Mouse (Mus musculus): Measurements from ENCODE around the gene Gimap8. TPM values are rescaled to one million over a fixed set of nuclear protein-coding genes. Genes with fewer than 3 reads are reported as not detected.

The Gimap8 gene
- total and polyA plus RNA-seq, 3 experiments = not detected

GRCm38 (mm10) chr6:48697555-48697930 is 50.5 kb downstream of the Gimap8 start:
- Histone ChIP-seq H3K4me3 (ENCODE audit: control insufficient read depth in 1 of 2, insufficient read depth in 1 of 2, low read depth in 2 of 2, low read length in 2 of 2) (no peak overlapping the region), H3K9ac (ENCODE audit: control insufficient read depth, low read depth, low read length, poor library complexity, severe bottlenecking) (no peak overlapping the region), H3K36me3 (ENCODE audit: control insufficient read depth in 1 of 2, insufficient read depth in 2 of 2, low read length in 2 of 2) (no peaks in the 10 kb centered on the region), H3K4me1 (ENCODE audit: control insufficient read depth in 1 of 2, insufficient read depth in 2 of 2, low read length in 2 of 2) (no peaks in the 10 kb centered on the region), H3K79me2 (ENCODE audit: control insufficient read depth, insufficient read depth, low read length, poor library complexity) (no peaks in the 10 kb centered on the region), H3K27ac (ENCODE audit: control insufficient read depth, low read depth, low read length) (no peak overlapping the region), H3K9me3 (replicated peaks; ENCODE audit: insufficient read depth, low read length) (no peaks in the 10 kb centered on the region), H3K27me3 (ENCODE audit: control insufficient read depth in 1 of 2, insufficient read depth in 2 of 2, low read length in 2 of 2) (no peaks in the 10 kb centered on the region)
- TF ChIP-seq CHD2 (IDR thresholded peaks at IDR 0.05; ENCODE audit: low read length) = no peak
- no peak for TF ChIP-seq MAFK (IDR thresholded peaks at IDR 0.05; ENCODE audit: borderline replicate concordance, low read depth, low read length)
- TF ChIP-seq NRF1 (IDR thresholded peaks at IDR 0.05; ENCODE audit: insufficient read depth, low read depth, low read length, poor library complexity, severe bottlenecking) = no peak
- TF ChIP-seq USF1 (IDR thresholded peaks at IDR 0.05; ENCODE audit: low read depth, low read length) = no peak
- no peak for TF ChIP-seq EP300 (IDR thresholded peaks at IDR 0.05; ENCODE audit: low read depth in 1 of 2, low read length in 2 of 2)
- no peak for TF ChIP-seq ZMIZ1 (IDR thresholded peaks at IDR 0.05; ENCODE audit: low read depth, low read length)
- TF ChIP-seq TAL1 (IDR thresholded peaks at IDR 0.05; ENCODE audit: low read length) = no peak
- TF ChIP-seq SIN3A (IDR thresholded peaks at IDR 0.05; ENCODE audit: low read length) = no peak
- DNase-seq (ENCODE audit: low read depth, low spot score) = no peak

- no peak for DNase-seq (ENCODE audit: low read depth, low spot score)
- TF ChIP-seq MXI1 (IDR thresholded peaks at IDR 0.05; ENCODE audit: low read depth, low read length) = no peak
- TF ChIP-seq ZNF384 (IDR thresholded peaks at IDR 0.05; ENCODE audit: low read depth, low read length) = no peak
- TF ChIP-seq ZMIZ1 (IDR thresholded peaks at IDR 0.05; ENCODE audit: low read depth, low read length) = no peak
- TF ChIP-seq E2F4 (IDR thresholded peaks at IDR 0.05; ENCODE audit: borderline replicate concordance, low read depth, low read length) = no peak
- TF ChIP-seq MAZ (IDR thresholded peaks at IDR 0.05; ENCODE audit: low read depth, low read length) = no peak
- no peak for TF ChIP-seq MYB (IDR thresholded peaks at IDR 0.05; ENCODE audit: low read depth, low read length)
- no peak for TF ChIP-seq ELF1 (IDR thresholded peaks at IDR 0.05; ENCODE audit: low read depth, low read length)
- H3K9me3 ChIP-seq (replicated peaks; ENCODE audit: insufficient read depth, low read length) = no peaks in the 10 kb centered on the region
- H3K27ac ChIP-seq (ENCODE audit: control insufficient read depth, low read depth, low read length) = no peak overlapping the region
- H3K79me2 ChIP-seq (ENCODE audit: control insufficient read depth, insufficient read depth, low read length, poor library complexity) = no peaks in the 10 kb centered on the region
- H3K4me3 ChIP-seq (ENCODE audit: control insufficient read depth in 1 of 2, insufficient read depth in 1 of 2, low read depth in 2 of 2, low read length in 2 of 2) = no peak overlapping the region
- H3K4me1 ChIP-seq (ENCODE audit: control insufficient read depth in 1 of 2, insufficient read depth in 2 of 2, low read length in 2 of 2) = no peaks in the 10 kb centered on the region
- H3K27me3 ChIP-seq (ENCODE audit: control insufficient read depth in 1 of 2, insufficient read depth in 2 of 2, low read length in 2 of 2) = no peaks in the 10 kb centered on the region
- H3K36me3 ChIP-seq (ENCODE audit: control insufficient read depth in 1 of 2, insufficient read depth in 2 of 2, low read length in 2 of 2) = no peaks in the 10 kb centered on the region
- H3K9ac ChIP-seq (ENCODE audit: control insufficient read depth, low read depth, low read length, poor library complexity, severe bottlenecking) = no peak overlapping the region
These were observed 51.2 kb downstream of the Gimap8 start for GRCm38 (mm10) chr6:48698066-48698856.

- Histone ChIP-seq H3K36me3 (ENCODE audit: control insufficient read depth in 1 of 2, insufficient read depth in 2 of 2, low read length in 2 of 2) (no peaks in the 10 kb centered on the region), H3K4me3 (ENCODE audit: control insufficient read depth in 1 of 2, insufficient read depth in 1 of 2, low read depth in 2 of 2, low read length in 2 of 2) (no peak overlapping the region), H3K9me3 (replicated peaks; ENCODE audit: insufficient read depth, low read length) (no peaks in the 10 kb centered on the region), H3K27ac (ENCODE audit: control insufficient read depth, low read depth, low read length) (no peak overlapping the region), H3K27me3 (ENCODE audit: control insufficient read depth in 1 of 2, insufficient read depth in 2 of 2, low read length in 2 of 2) (no peaks in the 10 kb centered on the region), H3K9ac (ENCODE audit: control insufficient read depth, low read depth, low read length, poor library complexity, severe bottlenecking) (no peak overlapping the region), H3K4me1 (ENCODE audit: control insufficient read depth in 1 of 2, insufficient read depth in 2 of 2, low read length in 2 of 2) (no peaks in the 10 kb centered on the region), H3K79me2 (ENCODE audit: control insufficient read depth, insufficient read depth, low read length, poor library complexity) (no peaks in the 10 kb centered on the region)
- no peak for DNase-seq (ENCODE audit: low read depth, low spot score)
- TF ChIP-seq USF1 (IDR thresholded peaks at IDR 0.05; ENCODE audit: low read depth, low read length) (no peak), NRF1 (IDR thresholded peaks at IDR 0.05; ENCODE audit: insufficient read depth, low read depth, low read length, poor library complexity, severe bottlenecking) (no peak), CTCF (IDR thresholded peaks at IDR 0.05 in 2 of 3, conservative IDR thresholded peaks at IDR 0.05 in 1 of 3; ENCODE audit: control insufficient read depth in 1 of 3, insufficient read depth in 1 of 3, low read depth in 2 of 3, low read length in 3 of 3, poor library complexity in 1 of 3, severe bottlenecking in 1 of 3) (no peak), POLR2AphosphoS2 (IDR thresholded peaks at IDR 0.05; ENCODE audit: low read length) (no peak), MAX (IDR thresholded peaks at IDR 0.05; ENCODE audit: low read length) (no peak), E2F4 (IDR thresholded peaks at IDR 0.05; ENCODE audit: borderline replicate concordance, low read depth, low read length) (no peak), MYC (IDR thresholded peaks at IDR 0.05; ENCODE audit: low read depth, low read length) (no peak), EP300 (IDR thresholded peaks at IDR 0.05; ENCODE audit: low read depth in 1 of 2, low read length in 2 of 2) (no peak), ZKSCAN1 (IDR thresholded peaks at IDR 0.05; ENCODE audit: low read depth, low read length) (no peak), RAD21 (IDR thresholded peaks at IDR 0.05; ENCODE audit: low read depth, low read length) (no peak), CHD2 (IDR thresholded peaks at IDR 0.05; ENCODE audit: low read length) (no peak), CHD1 (IDR thresholded peaks at IDR 0.05; ENCODE audit: low read depth, low read length) (no peak), MXI1 (IDR thresholded peaks at IDR 0.05; ENCODE audit: low read depth, low read length) (no peak), RCOR1 (IDR thresholded peaks at IDR 0.05; ENCODE audit: low read depth, low read length) (no peak), NELFE (IDR thresholded peaks at IDR 0.05; ENCODE audit: low read depth, low read length) (no peak)
These were observed 51.9 kb downstream of the Gimap8 start for GRCm38 (mm10) chr6:48698888-48699287.
